Mouse (Mus musculus): ENCODE results near the gene Foxp1.

The Foxp1 gene

GRCm38 (mm10) chr6:99289220-99289619 lies 233.3 kb downstream of the Foxp1 start:
- WGBS, result 61% methylated on average over 4 of the region's 4 CpGs

GRCm38 (mm10) chr6:99285026-99285425 lies 237.5 kb downstream of the Foxp1 start:
- 72% methylated on average over 3 of the region's 3 CpGs for WGBS

DNA sequence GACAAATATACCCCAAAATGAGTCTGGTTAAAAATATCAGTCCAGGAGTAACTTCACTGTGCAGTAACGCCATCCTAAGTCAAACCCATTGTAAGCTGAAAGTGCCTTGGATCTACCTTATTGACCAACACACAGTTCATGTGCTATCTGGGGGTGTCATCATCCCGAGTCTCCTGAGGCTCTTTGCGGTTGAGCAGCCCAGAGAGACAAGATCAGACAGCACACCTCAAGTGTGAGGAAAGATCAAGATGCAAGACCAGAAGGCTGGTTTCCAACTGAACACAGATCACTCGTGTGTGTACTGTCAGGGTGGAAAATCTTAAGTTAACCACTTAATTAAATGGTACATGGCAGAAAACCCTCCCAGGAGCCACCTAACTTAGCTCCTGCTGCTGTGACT lies 238.5 kb downstream of the Foxp1 start:
- 91% methylated on average over 4 of the region's 4 CpGs for WGBS

DNA sequence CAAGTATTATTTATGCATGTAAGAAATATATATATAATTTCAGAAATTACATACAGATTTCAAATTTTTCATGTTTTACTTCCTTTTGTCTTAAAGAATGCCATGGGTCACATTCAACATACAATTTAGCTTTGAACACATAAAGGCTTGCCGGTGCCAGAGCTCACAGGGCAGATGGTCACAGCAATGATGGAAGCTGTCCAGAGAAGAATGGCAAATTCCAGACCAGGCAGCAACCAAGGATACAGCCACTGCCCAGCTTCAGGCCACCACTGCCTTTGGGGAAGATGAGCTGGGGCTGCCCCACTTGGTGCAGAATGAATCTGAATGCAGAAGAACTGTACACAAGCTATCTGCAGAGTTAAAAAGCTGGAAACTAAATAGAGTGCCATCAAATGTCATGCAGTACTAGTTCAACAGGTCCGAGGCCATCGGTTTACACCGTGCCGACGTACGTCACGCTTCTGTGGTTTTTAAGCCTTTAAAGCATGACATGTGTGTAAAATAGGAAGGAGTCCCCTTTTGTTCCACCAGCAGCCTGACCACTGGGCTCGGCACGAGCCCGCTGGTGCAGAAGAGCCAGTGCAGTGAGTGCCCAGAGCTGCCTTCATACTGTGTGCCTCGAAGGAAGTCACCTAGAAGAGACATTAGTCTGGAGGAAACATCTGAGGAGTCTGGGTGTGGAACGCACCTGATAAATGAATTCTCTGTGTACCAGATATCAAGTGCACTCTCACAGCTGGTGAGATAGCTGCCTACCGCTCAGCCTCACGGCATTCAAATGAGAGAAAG lies 239.5 kb downstream of the Foxp1 start:
- WGBS, result 85% methylated on average over 15 of the region's 15 CpGs

DNA sequence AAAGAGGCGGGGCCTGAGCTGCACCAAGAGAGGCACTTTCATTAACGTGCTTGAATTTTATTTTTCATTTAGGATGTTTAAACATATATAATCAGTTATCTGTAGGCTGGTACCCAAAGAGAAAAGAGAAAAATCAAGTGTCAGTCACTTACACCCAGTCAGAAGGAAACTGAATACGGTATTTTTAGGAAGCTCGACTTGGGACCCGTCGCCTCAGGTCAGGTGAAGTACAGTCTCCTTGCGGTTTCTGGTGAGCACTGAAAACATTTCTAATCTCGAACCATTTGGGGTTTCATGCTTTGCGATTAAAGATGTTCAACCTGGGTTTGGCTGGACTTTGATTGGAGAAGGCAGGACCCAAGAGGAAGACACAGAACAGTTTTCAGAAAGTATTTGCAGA lies 241.1 kb downstream of the Foxp1 start:
- WGBS, result 91% methylated on average over 9 of the region's 9 CpGs

DNA sequence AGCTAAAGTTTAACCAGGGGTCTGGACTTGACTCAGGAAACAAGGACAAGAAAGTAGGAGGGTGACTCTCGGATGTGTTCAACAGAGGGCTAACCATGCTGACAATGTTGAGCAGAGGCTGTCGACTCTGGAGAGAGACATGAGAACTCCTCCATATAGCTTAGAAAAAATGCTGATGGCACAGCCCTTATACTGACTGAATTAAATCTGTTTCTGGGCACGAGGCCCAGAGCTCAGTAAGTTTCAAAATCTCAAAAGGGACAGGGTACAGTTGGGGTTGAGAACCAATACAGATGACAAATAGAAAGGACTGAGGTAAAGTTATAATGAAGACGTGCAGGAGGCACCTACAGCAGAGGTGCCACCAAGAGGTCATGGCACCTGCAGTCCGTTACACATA lies 241.9 kb downstream of the Foxp1 start:
- 39% methylated on average over 5 of the region's 5 CpGs for WGBS

DNA sequence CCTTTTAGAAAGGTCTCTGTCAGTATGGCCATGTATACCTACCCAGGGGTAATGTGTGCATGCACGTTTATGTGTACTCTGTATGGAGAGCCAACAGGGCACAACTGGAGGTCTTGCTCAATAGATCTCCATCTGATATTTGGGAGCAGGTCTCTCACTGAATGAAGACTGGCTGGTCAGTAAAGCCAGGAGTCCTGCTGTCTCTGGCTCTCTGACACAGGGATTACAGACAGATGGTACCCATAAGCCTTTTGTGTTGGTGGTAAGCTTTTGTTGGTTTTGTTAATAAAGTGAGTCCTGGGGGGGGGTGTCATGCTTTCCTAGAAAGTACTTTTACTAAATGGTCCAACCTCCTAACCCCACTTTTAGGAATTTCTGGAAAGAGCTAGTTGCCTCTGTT lies 245.3 kb downstream of the Foxp1 start:
- 100% methylated on average over 1 of the region's 1 CpGs for WGBS

DNA sequence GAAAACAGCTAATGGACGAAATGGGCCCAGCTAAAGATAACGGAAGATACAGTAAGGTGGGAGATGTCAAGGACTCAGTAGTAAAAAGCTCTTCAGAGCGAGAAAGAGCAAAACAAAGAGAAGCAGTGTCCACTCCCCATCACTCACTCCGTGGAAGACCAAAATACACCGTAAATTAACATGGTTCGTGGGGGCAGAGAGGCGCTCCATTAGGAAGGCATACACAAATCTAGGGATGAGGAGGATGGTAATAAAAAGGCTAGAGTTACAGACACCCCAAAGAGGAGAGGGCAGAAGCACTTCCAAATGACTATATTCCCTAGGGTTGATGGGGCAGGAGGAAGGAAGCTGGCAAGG lies 246.2 kb downstream of the Foxp1 start:
- 88% methylated on average over 7 of the region's 7 CpGs for WGBS

DNA sequence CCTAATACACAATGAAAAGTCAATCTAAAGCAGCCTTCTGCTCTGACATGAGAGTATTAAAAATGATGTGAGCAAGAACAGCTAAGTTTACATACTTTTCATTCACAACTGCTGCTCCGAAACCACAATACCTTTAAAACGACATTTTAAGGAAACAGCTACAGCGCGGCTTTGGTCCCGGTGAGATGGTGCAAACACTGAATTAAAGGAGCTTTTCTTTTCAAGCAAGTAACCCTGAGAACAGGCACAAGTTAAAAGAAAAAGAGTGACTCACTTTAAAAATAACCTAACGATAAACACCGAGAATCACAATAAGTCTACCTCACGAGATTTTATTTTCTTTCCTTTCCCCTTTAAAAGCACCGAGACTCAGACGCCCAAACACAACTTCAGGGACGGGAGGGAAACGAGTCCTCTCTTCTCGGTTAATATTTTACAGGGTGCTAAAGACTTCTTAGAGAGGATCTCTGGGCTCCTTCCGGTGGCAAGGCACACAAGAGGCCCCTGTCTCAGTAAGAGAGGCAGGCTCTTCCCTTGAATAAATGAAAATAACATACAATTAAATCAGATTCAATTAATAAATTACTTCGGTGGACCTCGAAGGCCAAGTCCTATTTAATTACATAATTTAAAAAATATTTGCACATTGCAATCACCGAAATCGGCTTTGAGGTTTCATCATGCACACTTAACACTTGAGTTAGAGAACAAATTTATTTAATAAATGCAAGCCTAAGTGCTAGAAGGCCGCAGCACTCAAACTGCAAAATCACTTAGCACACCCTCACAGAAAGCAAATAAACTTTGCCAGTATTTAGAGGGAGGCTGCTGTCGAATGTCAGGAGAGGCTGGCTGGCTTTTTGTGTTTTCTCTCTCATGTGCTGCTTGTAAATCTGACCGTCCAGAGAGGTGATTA lies 246.9 kb downstream of the Foxp1 start:
- 57% methylated on average over 21 of the region's 21 CpGs for WGBS

DNA sequence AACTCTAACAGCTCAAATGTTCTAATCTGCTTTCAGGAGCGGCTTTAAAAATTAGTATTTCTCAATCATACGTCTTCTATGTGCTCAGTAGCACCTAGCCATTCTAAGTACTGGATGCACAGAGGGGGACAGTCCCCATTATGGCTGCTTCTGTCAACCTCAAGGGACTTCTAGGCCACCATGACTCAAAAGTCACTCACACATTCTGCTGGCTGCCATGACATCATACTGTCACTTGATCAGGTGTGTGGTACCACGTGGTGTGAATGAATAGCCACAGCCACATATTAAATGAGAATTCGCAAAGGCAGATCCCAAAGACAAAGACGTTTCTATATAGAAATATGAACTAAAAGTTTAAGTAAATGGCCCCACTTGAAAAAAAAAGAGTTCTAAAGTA lies 247.9 kb downstream of the Foxp1 start:
- 90% methylated on average over 5 of the region's 5 CpGs for WGBS

DNA sequence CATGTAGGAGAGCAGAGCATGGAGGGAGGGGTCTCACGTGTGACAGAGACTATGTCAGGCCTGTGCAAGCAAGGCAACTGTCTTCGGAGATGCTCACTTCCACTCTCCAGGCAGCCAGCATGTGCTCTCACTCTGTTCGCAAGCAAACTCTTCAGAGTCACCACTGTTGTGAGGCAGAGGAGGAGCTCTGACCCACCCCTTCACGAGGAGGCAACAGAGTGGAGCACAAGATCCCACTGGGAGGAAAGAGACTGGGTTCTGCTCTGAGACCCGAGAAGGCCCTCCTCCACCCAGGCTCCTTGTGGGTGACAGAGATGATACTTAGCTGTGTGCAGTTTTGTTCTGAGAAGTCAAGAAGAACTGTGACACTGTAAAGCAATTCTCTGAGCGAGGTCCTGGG lies 248.3 kb downstream of the Foxp1 start:
- 77% methylated on average over 6 of the region's 6 CpGs for WGBS

GRCm38 (mm10) chr6:99273177-99273576 lies 249.3 kb downstream of the Foxp1 start:
- WGBS, result 83% methylated on average over 5 of the region's 5 CpGs

GRCm38 (mm10) chr6:99272174-99272573 lies 250.3 kb downstream of the Foxp1 start:
- 76% methylated on average over 3 of the region's 3 CpGs for WGBS

- 91% methylated on average over 7 of the region's 7 CpGs for WGBS
Measured at GRCm38 (mm10) chr6:99271741-99272140, 250.8 kb downstream of the Foxp1 start.

DNA sequence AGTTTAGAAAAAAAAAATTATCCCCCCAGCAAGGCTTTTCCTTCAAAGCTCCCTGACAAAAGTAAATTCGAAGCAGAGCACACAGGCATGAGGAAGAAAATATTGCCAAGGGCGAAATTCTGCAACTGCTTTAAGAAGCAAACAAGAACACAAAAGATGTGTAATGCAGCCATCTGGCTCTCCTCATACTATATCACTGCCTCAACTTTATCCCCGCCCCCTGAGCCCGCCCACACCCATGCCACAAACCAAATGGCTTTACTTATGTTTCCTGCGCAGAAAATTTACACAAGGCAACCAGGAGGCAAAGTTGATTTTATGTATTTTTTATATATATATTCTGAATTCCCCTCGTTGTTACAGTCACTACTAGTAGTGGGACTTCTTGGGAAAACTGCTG lies 252.6 kb downstream of the Foxp1 start:
- WGBS, result 54% methylated on average over 6 of the region's 6 CpGs

DNA sequence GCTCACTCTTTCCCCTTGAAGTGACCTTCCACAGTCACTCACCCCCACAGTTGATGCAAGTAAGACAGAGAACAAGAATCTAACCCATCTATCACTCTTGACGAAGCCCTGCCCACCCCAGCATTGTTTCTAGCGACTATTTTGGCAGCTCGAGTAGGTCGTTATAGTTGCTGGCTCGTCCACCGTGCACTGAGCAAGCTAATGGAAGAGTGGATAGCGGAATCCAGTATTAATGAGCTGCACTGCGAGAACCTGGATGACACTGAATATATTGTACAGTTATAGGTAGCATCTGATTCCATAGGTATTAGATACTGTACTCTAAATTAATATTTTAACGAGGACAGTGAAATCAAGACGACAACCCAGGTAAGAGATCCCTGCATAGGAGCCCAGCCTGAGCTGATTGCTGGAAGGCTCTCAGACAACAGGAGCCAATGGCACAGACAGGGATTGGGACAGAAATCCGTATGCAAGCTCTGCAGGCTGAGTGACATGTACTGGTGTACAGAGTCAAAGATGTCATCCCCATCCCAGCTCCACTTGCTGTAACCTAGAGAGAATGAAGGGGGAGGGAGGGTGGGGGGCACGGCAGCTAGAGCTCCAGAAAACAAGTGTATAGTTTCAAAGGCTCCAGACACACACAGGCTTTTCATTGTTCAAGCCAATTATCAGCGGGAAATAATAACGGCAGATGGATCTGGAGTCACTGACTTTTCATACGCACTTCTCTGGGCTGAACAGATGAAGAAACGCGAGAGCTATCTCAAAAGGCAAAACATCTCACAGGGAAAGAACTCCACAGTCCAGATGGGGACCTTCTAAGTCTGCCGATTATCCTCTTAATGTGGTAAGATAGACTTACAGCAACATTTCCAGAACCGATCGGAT lies 254.1 kb downstream of the Foxp1 start:
- 63% methylated on average over 20 of the region's 20 CpGs for WGBS

DNA sequence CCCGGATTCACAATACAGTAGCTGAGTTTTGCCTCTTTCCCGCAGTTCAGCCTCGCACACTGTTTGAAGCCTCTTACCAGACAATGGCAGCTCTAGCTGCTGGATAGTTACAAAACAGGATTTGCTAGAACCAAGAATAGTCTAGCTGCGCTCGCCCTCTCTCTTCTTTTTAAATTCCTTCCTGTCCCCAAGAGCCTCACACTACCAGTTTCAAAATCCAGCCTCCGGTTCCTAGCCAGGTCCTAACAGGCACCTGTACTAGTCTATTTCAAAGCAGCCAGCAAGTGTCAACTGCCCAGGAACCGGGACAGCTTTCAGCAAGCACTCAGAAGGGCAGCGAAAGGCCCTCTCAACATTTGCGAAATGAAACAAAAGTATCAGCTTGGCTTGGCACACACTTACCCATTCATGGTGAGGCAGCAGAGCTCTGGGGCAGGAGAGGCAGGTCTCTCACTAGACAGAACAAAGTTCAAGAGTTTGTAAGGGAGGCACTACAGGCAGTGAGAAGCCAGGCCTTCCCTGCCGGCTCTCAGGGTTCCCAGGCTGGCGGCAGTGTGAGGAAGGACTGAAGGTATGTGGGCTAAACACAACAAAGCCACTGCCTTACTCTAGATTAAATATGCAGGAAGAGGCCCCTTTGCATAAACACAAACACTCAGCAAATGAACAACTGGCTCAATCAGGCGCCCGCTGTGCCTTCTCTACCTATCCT lies 256.4 kb downstream of the Foxp1 start:
- WGBS, result 26% methylated on average over 13 of the region's 13 CpGs

GRCm38 (mm10) chr6:99265173-99265572 lies 257.3 kb downstream of the Foxp1 start:
- WGBS, result 55% methylated on average over 4 of the region's 4 CpGs

DNA sequence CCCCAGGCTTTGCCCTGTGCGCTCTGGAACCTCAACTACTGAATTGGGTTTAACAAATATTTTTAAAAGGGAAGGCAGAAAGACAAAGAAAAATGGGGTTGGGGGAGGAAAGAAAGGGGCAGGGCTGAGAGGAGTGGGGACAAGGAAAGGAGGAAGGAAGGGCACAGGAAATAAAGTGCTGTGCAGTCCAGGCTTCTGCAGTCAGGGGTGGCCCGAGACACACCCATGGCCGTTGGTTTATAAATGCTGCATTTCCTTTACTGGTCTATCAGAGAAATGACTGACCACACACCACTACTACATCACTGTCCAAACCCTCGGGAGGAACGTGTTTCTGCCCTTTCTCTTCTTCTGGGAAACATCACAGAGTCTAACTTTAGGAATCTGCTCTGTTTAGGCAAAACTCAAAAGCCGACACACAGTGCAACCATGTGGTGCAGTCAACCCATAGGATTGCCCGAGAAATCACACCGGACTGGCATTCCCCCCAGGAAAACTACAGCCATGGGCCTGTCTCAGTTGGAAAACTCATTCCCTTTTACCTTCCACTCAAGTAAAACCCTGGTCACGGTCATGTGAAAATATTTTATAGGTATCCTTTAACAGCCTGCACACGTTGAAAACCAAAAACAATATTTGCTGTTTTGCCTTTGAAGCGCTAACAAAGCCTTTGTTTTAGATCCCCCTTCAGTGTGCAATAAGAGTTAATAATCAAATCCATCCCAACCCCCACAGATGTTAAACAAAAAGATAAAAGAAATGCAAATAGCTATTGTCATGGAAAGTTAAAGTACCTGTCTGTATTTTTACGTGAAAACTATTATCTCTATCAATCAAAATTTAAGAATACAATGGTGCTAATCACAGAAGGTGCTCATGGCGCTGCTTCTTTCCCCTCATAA lies 258.1 kb downstream of the Foxp1 start:
- WGBS, result 66% methylated on average over 13 of the region's 13 CpGs

DNA sequence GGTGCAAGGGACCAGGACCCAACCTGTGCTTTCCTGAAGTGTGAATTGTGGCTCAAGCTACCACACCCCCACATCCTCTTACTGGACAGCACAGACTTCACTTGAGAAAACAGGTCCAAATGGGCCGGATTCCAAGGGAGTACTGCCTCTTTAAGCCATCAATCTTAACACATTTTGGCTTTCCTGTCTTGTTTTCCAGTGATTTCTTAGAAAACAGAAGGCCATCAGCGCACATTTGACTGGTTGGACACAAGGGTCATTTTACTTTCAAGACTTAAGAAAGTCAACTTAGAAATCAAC lies 258.7 kb downstream of the Foxp1 start:
- 57% methylated on average over 2 of the region's 2 CpGs for WGBS
